Mouse (Mus musculus) kidney, adult 11 months (tissue): Measurements from ENCODE around the gene Herpud1.

ENCODE experiments used
- DNase-seq: peaks from one replicate; pipeline ENCODE4 v3.0.0; 2022

Herpud1 gene

GRCm38 (mm10) chr8:94412518-94412917 lies 26.3 kb downstream of the Herpud1 start:
- no peak for DNase-seq

- DNase-seq: no peak
Measured at GRCm38 (mm10) chr8:94413509-94413908, 27.3 kb downstream of the Herpud1 start.

- DNase-seq: no peak
Measured at GRCm38 (mm10) chr8:94415218-94415617, 29.0 kb downstream of the Herpud1 start.

- no peak for DNase-seq
Measured at GRCm38 (mm10) chr8:94418017-94418416, 31.8 kb downstream of the Herpud1 start.

- DNase-seq: no peak
Measured at GRCm38 (mm10) chr8:94422270-94422669, 36.0 kb downstream of the Herpud1 start.

- DNase-seq: no peak
Measured at GRCm38 (mm10) chr8:94427953-94428352, 41.7 kb downstream of the Herpud1 start.

GRCm38 (mm10) chr8:94428420-94428819 lies 42.2 kb downstream of the Herpud1 start:
- DNase-seq: no peak

- no peak for DNase-seq
Measured at GRCm38 (mm10) chr8:94429376-94429775, 43.1 kb downstream of the Herpud1 start.

- DNase-seq: no peak
Measured at GRCm38 (mm10) chr8:94432212-94432611, 46.0 kb downstream of the Herpud1 start.

GRCm38 (mm10) chr8:94433981-94434466 lies 47.8 kb downstream of the Herpud1 start, which contains the start of gene Nlrc5:
Gene Nlrc5, plus strand, starts transcription at chr8:94434356.
- peak; percentile 77 for DNase-seq

GRCm38 (mm10) chr8:94434958-94435357 lies 48.7 kb downstream of the Herpud1 start:
- no peak for DNase-seq

GRCm38 (mm10) chr8:94435397-94436111 lies 49.3 kb downstream of the Herpud1 start:
- no peak for DNase-seq

- DNase-seq: no peak
Measured at GRCm38 (mm10) chr8:94436112-94436572, 49.9 kb downstream of the Herpud1 start.

- DNase-seq: no peak
Measured at GRCm38 (mm10) chr8:94436900-94437299, 50.7 kb downstream of the Herpud1 start.

- no peak for DNase-seq
Measured at GRCm38 (mm10) chr8:94438659-94439058, 52.4 kb downstream of the Herpud1 start.

- DNase-seq: no peak
Measured at GRCm38 (mm10) chr8:94439691-94440090, 53.5 kb downstream of the Herpud1 start.

GRCm38 (mm10) chr8:94440389-94440788 lies 54.2 kb downstream of the Herpud1 start:
- no peak for DNase-seq

- DNase-seq: no peak
Measured at GRCm38 (mm10) chr8:94441686-94442085, 55.4 kb downstream of the Herpud1 start.

- DNase-seq: no peak
Measured at GRCm38 (mm10) chr8:94443153-94443552, 56.9 kb downstream of the Herpud1 start.

GRCm38 (mm10) chr8:94444480-94444879 lies 58.2 kb downstream of the Herpud1 start:
- no peak for DNase-seq
